Mouse (Mus musculus) heart, embryonic 15.5 days (tissue): Measurements from ENCODE around the gene Ada. TPM values are rescaled to one million over a fixed set of nuclear protein-coding genes. Genes with fewer than 3 reads are reported as not detected.

Source experiments
- ATAC-seq: fragments of 200-750 bp; cut with Nextera tagmentation; replicated peaks from 2 replicates; pipeline ENCODE4 v1.8.0; 2017; ENCODE audit warnings: low read depth, moderate TSS enrichment; ENCODE audit not compliant: insufficient number of reproducible peaks, insufficient read depth, low FRiP score
- H3K27ac ChIP-seq: fragments of 300-500 bp; sonication (generic); 2 replicates; pipeline ENCODE4 v1.5.1; 2015; ENCODE audit warnings: mild to moderate bottlenecking, inconsistent platforms
- H3K27me3 ChIP-seq: fragments of 300-500 bp; sonication (generic); 2 replicates; pipeline ENCODE4 v1.6.1; 2015; ENCODE audit warnings: inconsistent platforms
- H3K36me3 ChIP-seq: fragments of 300-500 bp; sonication (generic); 2 replicates; pipeline ENCODE4 v1.6.1; 2015; ENCODE audit warnings: mild to moderate bottlenecking, inconsistent platforms
- H3K4me1 ChIP-seq: fragments of 300-500 bp; sonication (generic); replicated peaks from 2 replicates; pipeline ENCODE4 v1.6.1; 2015; ENCODE audit warnings: inconsistent platforms
- H3K4me2 ChIP-seq: fragments of 300-500 bp; sonication (generic); 2 replicates; pipeline ENCODE4 v1.6.1; 2015; ENCODE audit warnings: inconsistent platforms, mild to moderate bottlenecking, moderate library complexity
- H3K4me3 ChIP-seq: fragments of 300-500 bp; sonication (generic); 2 replicates; pipeline ENCODE4 v1.5.1; 2015; ENCODE audit warnings: mild to moderate bottlenecking, inconsistent platforms
- H3K9ac ChIP-seq: fragments of 300-500 bp; sonication (generic); 2 replicates; pipeline ENCODE4 v1.6.1; 2015; ENCODE audit warnings: mild to moderate bottlenecking, inconsistent platforms
- H3K9me3 ChIP-seq: fragments of 300-500 bp; sonication (generic); replicated peaks from 2 replicates; pipeline ENCODE4 v1.6.1; 2016; ENCODE audit warnings: inconsistent platforms
- WGBS: fragments of 180-500 bp; shearing (Covaris S2); methylation state at CpG from one replicate; pipeline ENCODE4 v1.1.7; 2015; ENCODE audit warnings: mixed read lengths; 5-methylcytosine and 5-hydroxymethylcytosine counted together
- polyA plus RNA-seq: library from polyadenylated mRNA; unstranded; fragments of >200 nt; fragmentation: Nextera tagmentation; extraction: Ambion mirVana; gene quantifications from 2 replicates; pipeline ENCODE4 v1.2.1, GENCODE M21; 2015

Gene Ada
- polyA plus RNA-seq, 1 experiment from 2014 or later = 3.0 TPM

GRCm38 (mm10) chr2:163685761-163686200, 64.3 kb downstream of the Ada start:
- Histone ChIP-seq H3K27me3 (no peaks in the 10 kb centered on the region), H3K27ac (peak overlapping the region; percentile 98), H3K4me2 (peak overlapping the region; percentile 46), H3K36me3 (no peaks in the 10 kb centered on the region), H3K4me1 (peaks cover 71% of the 10 kb centered on the region), H3K9ac (peak overlapping the region; percentile 30; the same call in 1 of the 2 replicates), H3K4me3 (no peak overlapping the region), H3K9me3 (no peaks in the 10 kb centered on the region)
- WGBS = 24% methylated on average over 6 of the region's 6 CpGs
- peak; percentile 85 for ATAC-seq

- Histone ChIP-seq H3K4me1 (peaks cover 66% of the 10 kb centered on the region), H3K27ac (peak overlapping the region; percentile 98), H3K9ac (no peak overlapping the region), H3K27me3 (no peaks in the 10 kb centered on the region), H3K4me2 (peak overlapping the region; percentile 46), H3K36me3 (no peaks in the 10 kb centered on the region), H3K4me3 (no peak overlapping the region), H3K9me3 (no peaks in the 10 kb centered on the region)
- ATAC-seq = peak; percentile 44; the same call in 1 of the 2 replicates
- WGBS = 17% methylated on average over 4 of the region's 4 CpGs
These were observed 64.8 kb downstream of the Ada start for GRCm38 (mm10) chr2:163685287-163685686.

- Histone ChIP-seq H3K36me3 (no peaks in the 10 kb centered on the region), H3K9me3 (no peaks in the 10 kb centered on the region), H3K4me2 (no peak overlapping the region), H3K27ac (peak overlapping the region; percentile 52), H3K4me1 (peaks cover 39% of the 10 kb centered on the region), H3K4me3 (no peak overlapping the region), H3K9ac (no peak overlapping the region), H3K27me3 (no peaks in the 10 kb centered on the region)
- 88% methylated on average over 2 of the region's 2 CpGs for WGBS
- no peak for ATAC-seq
These were observed 67.7 kb downstream of the Ada start for GRCm38 (mm10) chr2:163682344-163682743.

- H3K4me3 ChIP-seq = no peak overlapping the region
- no peak overlapping the region for H3K9ac ChIP-seq
- peaks cover 44% of the 10 kb centered on the region for H3K4me1 ChIP-seq
- H3K27ac ChIP-seq = peak overlapping the region; percentile 88
- H3K4me2 ChIP-seq = no peak overlapping the region
- WGBS = 76% methylated on average over 3 of the region's 3 CpGs
- H3K27me3 ChIP-seq = no peaks in the 10 kb centered on the region
- no peak for ATAC-seq
- no peaks in the 10 kb centered on the region for H3K9me3 ChIP-seq
- H3K36me3 ChIP-seq = no peaks in the 10 kb centered on the region
These were observed 73.3 kb downstream of the Ada start for GRCm38 (mm10) chr2:163676745-163677144.

Other genes with a start within 250 kb of the Ada start
- 0.46 TPM in 1 of 2 replicates, not detected in the other for gene Hnf4a, start 243.4 kb downstream of the Ada start, polyA plus RNA-seq
- gene Ttpal, start 147.9 kb downstream of the Ada start, polyA plus RNA-seq = 15.2 and 21.2 TPM in 2 replicates
- 54.8 and 57.1 TPM in 2 replicates for gene Serinc3, start 105.1 kb downstream of the Ada start, polyA plus RNA-seq
- 289 and 356 TPM in 2 replicates for gene Pkig, start 91.9 kb downstream of the Ada start, polyA plus RNA-seq
- 2.2 and 3.5 TPM in 2 replicates for gene Ccn5, start 70.6 kb upstream of the Ada start, polyA plus RNA-seq
- not detected in 2 replicates for gene Kcnk15, start 103.4 kb upstream of the Ada start, polyA plus RNA-seq
- 0.31 and 0.52 TPM in 2 replicates for gene Rims4, start 168.4 kb upstream of the Ada start, polyA plus RNA-seq
- 202 and 213 TPM in 2 replicates for gene Ywhab, start 244.7 kb upstream of the Ada start, polyA plus RNA-seq